Mouse (Mus musculus) CH12.LX (cell line): Measurements from ENCODE around the gene Trp73.

Source experiments
- BHLHE40 ChIP-seq: IDR thresholded peaks from 2 replicates; pipeline ENCODE4 v1.6.1; 2011; ENCODE audit warnings: mild to moderate bottlenecking, low read depth, low read length, improper control_type of control experiment
- CTCF ChIP-seq, 2 experiments: IDR thresholded peaks in 1 of 2; conservative IDR thresholded peaks in 1 of 2; 2 replicates each; pipeline ENCODE4 v1.5.1; 2011 to 2012; ENCODE audit warnings: low read depth in 2 of 2, low read length in 2 of 2, improper control_type of control experiment in 1 of 2, inconsistent platforms in 1 of 2, mild to moderate bottlenecking in 1 of 2, moderate library complexity in 1 of 2
- ELF1 ChIP-seq: IDR thresholded peaks from 2 replicates; pipeline ENCODE4 v1.6.1; 2014; ENCODE audit warnings: low read depth, mild to moderate bottlenecking, inconsistent platforms, low read length, improper control_type of control experiment
- EP300 ChIP-seq: IDR thresholded peaks from 2 replicates; pipeline ENCODE4 v1.6.1; 2011; ENCODE audit warnings: low read length, improper control_type of control experiment
- GABPA ChIP-seq: IDR thresholded peaks from 2 replicates; pipeline ENCODE4 v1.6.1; 2012; ENCODE audit warnings: low read depth, low read length, improper control_type of control experiment, inconsistent platforms; ENCODE audit not compliant: insufficient replicate concordance
- IRF4 ChIP-seq: IDR thresholded peaks from 2 replicates; pipeline ENCODE4 v1.6.1; 2014; ENCODE audit warnings: low read depth, mild to moderate bottlenecking, inconsistent platforms, low read length, improper control_type of control experiment
- JUND ChIP-seq: conservative IDR thresholded peaks from 2 replicates; pipeline ENCODE4 v1.6.1; 2011; ENCODE audit warnings: low read depth, low read length, improper control_type of control experiment
- MAX ChIP-seq: IDR thresholded peaks from 2 replicates; pipeline ENCODE4 v1.6.1; 2011; ENCODE audit warnings: low read length, improper control_type of control experiment
- POLR2A ChIP-seq: IDR thresholded peaks from 2 replicates; pipeline ENCODE4 v1.6.1; 2011; ENCODE audit warnings: low read depth, mild to moderate bottlenecking, improper control_type of control experiment, low read length
- SIN3A ChIP-seq: IDR thresholded peaks from 2 replicates; pipeline ENCODE4 v1.6.1; 2012; ENCODE audit warnings: low read length, improper control_type of control experiment, inconsistent platforms
- USF1 ChIP-seq: IDR thresholded peaks from 2 replicates; pipeline ENCODE4 v1.6.1; 2014; ENCODE audit warnings: low read depth, mild to moderate bottlenecking, inconsistent platforms, low read length, improper control_type of control experiment
- USF2 ChIP-seq: conservative IDR thresholded peaks from 2 replicates; pipeline ENCODE4 v1.6.1; 2011; ENCODE audit warnings: low read depth, low read length, improper control_type of control experiment
- ZC3H11A ChIP-seq: IDR thresholded peaks from 2 replicates; pipeline ENCODE4 v1.6.1; 2012; ENCODE audit warnings: low read depth, mild to moderate bottlenecking, inconsistent platforms, low read length, improper control_type of control experiment
- ZKSCAN1 ChIP-seq: IDR thresholded peaks from 2 replicates; pipeline ENCODE4 v1.6.1; 2012; ENCODE audit warnings: low read depth, inconsistent platforms, low read length, improper control_type of control experiment, borderline replicate concordance

DNA sequence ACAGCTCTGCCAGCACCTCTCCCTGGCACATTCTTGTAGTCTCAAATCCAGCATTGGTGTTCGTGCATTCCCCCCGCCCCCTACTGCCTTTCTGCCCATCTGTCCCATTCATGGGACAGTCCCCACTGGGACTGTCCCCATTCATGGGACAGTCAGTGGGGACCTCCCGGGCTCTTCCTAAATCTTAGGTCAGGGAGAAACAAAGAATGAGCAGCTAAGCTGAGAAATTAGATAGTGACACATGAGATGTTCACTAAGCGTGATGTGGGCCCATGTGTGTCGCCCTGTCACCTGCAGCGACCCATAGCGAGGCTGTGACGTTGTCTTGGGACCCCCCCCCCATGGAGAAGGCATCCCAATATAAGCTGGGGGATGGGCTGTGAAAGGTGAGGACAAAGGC lies 48.7 kb downstream of the Trp73 start:
- peak; percentile 69; the same call in 1 of the 2 replicates for TF ChIP-seq SIN3A
- no peak for TF ChIP-seq CTCF (conservative IDR thresholded peaks at IDR 0.05 in 1 of 2, IDR thresholded peaks at IDR 0.05 in 1 of 2; ENCODE audit: low read depth in 2 of 2, low read length in 2 of 2)
- TF ChIP-seq ELF1: no peak
- peak; percentile 87 for TF ChIP-seq EP300
- no peak for TF ChIP-seq ZC3H11A
- TF ChIP-seq USF2: no peak
- TF ChIP-seq JUND: no peak
- no peak for TF ChIP-seq USF1
- TF ChIP-seq IRF4: peak; percentile 73
- TF ChIP-seq GABPA: no peak
- TF ChIP-seq MAX: no peak
- TF ChIP-seq POLR2A: no peak
- TF ChIP-seq ZKSCAN1: no peak
- TF ChIP-seq BHLHE40: peak; percentile 97
